In genomic region chr5:99973941-99974340, GRCm38 (mm10) we compare ENCODE assay signal across 9 mouse cellular contexts. TPM values are rescaled to one million over a fixed set of nuclear protein-coding genes. Genes with fewer than 3 reads are reported as not detected.
DNase-seq lines count a peak whose midpoint lies in the region; ATAC-seq and TF ChIP-seq lines count a peak whose summit lies in the region.
"Had no signal": no experiment of that assay in that cellular context is flagged by ENCODE, and none has a peak within 500 bp of the region (broad histone marks: within the 10 kb centered on the region; RNA-seq: fewer than 3 reads in every experiment).

No protein-coding gene starts in this region.

- H3K27me3 ChIP-seq in hindbrain, embryonic 16.5 days (replicated peaks; ENCODE audit: control insufficient read depth, insufficient read depth, low read length): no peaks in the 10 kb centered on the region
- H3K27me3 ChIP-seq in stomach, embryonic 16.5 days (ENCODE audit: control insufficient read depth, insufficient read depth, low read length): no peaks in the 10 kb centered on the region

- TF ChIP-seq CTCF in gastrocnemius, adult 2 months (IDR thresholded peaks at IDR 0.05): no peak

- 0 out of 2 replicates have a peak overlapping the region, but pooled peaks have one; percentile 31 for H3K27ac ChIP-seq in gastrocnemius, adult 2 months
- H3K27ac ChIP-seq in hindbrain, embryonic 16.5 days (ENCODE audit: low read depth, low read length): no peak overlapping the region
- H3K27ac ChIP-seq in stomach, embryonic 16.5 days (ENCODE audit: low read length): no peak overlapping the region

- no peak for ATAC-seq in hindbrain, embryonic 16.5 days
- ATAC-seq in stomach, embryonic 16.5 days (ENCODE audit: insufficient read depth, low FRiP score): no peak

- intact Hi-C loops in gastrocnemius, adult 2 months (cut with DNase I): no loop called here
- intact Hi-C loops in left cerebral cortex, postnatal 4 days (cut with DNase I): no loop called here

- H3K9ac ChIP-seq in hindbrain, embryonic 16.5 days (ENCODE audit: low read depth, low read length): no peak overlapping the region
- H3K9ac ChIP-seq in stomach, embryonic 16.5 days (ENCODE audit: low read length): no peak overlapping the region

- no peak for DNase-seq in gastrocnemius, adult 2 months
- no peak for DNase-seq in gastrocnemius, adult 8-10 months (ENCODE audit: low spot score in 2 of 2)
- peak; percentile 16 for DNase-seq in thymus, postnatal 14 days
- DNase-seq in thymus, postnatal 36 days: no peak
- no peak for DNase-seq in left cerebral cortex, postnatal 4 days
- DNase-seq in frontal cortex, postnatal 14 days (ENCODE audit: low spot score in 2 of 2): no peak

- no peaks in the 10 kb centered on the region for H3K9me3 ChIP-seq in hindbrain, embryonic 16.5 days (ENCODE audit: control insufficient read depth, low read length)
- H3K9me3 ChIP-seq in stomach, embryonic 16.5 days (replicated peaks; ENCODE audit: control insufficient read depth, low read length): no peaks in the 10 kb centered on the region

- H3K36me3 ChIP-seq in hindbrain, embryonic 16.5 days (ENCODE audit: control insufficient read depth, insufficient read depth, low read length): no peaks in the 10 kb centered on the region
- peaks cover 6% of the 10 kb centered on the region; the same call in 1 of the 2 replicates for H3K36me3 ChIP-seq in stomach, embryonic 16.5 days (ENCODE audit: control insufficient read depth, insufficient read depth, low read length)

- WGBS in hindbrain, embryonic 16.5 days: 13% methylated on average over 2 of the region's 2 CpGs
- WGBS in stomach, embryonic 16.5 days: 7% methylated on average over 2 of the region's 2 CpGs

- peaks cover 20% of the 10 kb centered on the region for H3K4me1 ChIP-seq in hindbrain, embryonic 16.5 days (ENCODE audit: control insufficient read depth, insufficient read depth, low read depth, low read length)
- peaks cover 27% of the 10 kb centered on the region for H3K4me1 ChIP-seq in stomach, embryonic 16.5 days (ENCODE audit: control insufficient read depth, insufficient read depth, low read length)

- peak overlapping the region; percentile 0; the same call in 1 of the 2 replicates for H3K4me3 ChIP-seq in gastrocnemius, adult 2 months
- H3K4me3 ChIP-seq in hindbrain, embryonic 16.5 days (ENCODE audit: low read length): no peak overlapping the region
- H3K4me3 ChIP-seq in stomach, embryonic 16.5 days (replicated peaks; ENCODE audit: low read length): no peak overlapping the region

- peak overlapping the region; percentile 8; the same call in 1 of the 2 replicates for H3K4me2 ChIP-seq in hindbrain, embryonic 16.5 days (ENCODE audit: low read length)
- H3K4me2 ChIP-seq in stomach, embryonic 16.5 days (ENCODE audit: low read depth, low read length): peak overlapping the region; percentile 31; the same call in 1 of the 2 replicates

RNA-seq across cellular contexts. Expression of gene Hnrnpd, which starts 4.8 kb away (rescaled TPM):
- 10 to 100 TPM; 68.5 to 84.1 TPM for total RNA-seq in gastrocnemius, adult 2 months (2021)
- 10 to 100 TPM; 47.4 to 79.5 (median 63.1) TPM for total RNA-seq in gastrocnemius, adult 8-10 months (2022)
- polyA plus RNA-seq in hindbrain, embryonic 16.5 days (2015; fragmentation: Nextera tagmentation; extraction: Ambion mirVana): 28.9 and 81.2 TPM in 2 replicates
- 34.4 and 39.1 TPM in 2 replicates for polyA plus RNA-seq in stomach, embryonic 16.5 days (2015; fragmentation: Nextera tagmentation; extraction: Ambion mirVana)
- 100 to 1,000 TPM; 366 to 370 TPM for total RNA-seq in left cerebral cortex, postnatal 4 days (2021)

RNA-seq across cellular contexts. Expression of gene 4930524J08Rik, which starts 4.9 kb away (rescaled TPM):
- under 1 TPM in 1 of 2 experiments, not detected in 1; 0.42 TPM for total RNA-seq in gastrocnemius, adult 2 months (2021)
- total RNA-seq in gastrocnemius, adult 8-10 months (2022): under 1 TPM in 1 of 4 experiments, not detected in 3; 0.46 TPM
- polyA plus RNA-seq in hindbrain, embryonic 16.5 days (2015; fragmentation: Nextera tagmentation; extraction: Ambion mirVana): 2.7 and 2.8 TPM in 2 replicates
- 0.69 and 1.4 TPM in 2 replicates for polyA plus RNA-seq in stomach, embryonic 16.5 days (2015; fragmentation: Nextera tagmentation; extraction: Ambion mirVana)
- 1 to 10 TPM; 3.0 to 4.3 TPM for total RNA-seq in left cerebral cortex, postnatal 4 days (2021)
- total RNA-seq: liver, adult 2 months had no signal

Comparison
In these comparisons a context has a peak if more than half of its experiments do, and no peak if none do; other contexts are left out.
1. RNA of gene Hnrnpd, which starts 4.8 kb away (total RNA-seq): 366 to 370 TPM in left cerebral cortex, postnatal 4 days; 68.5 to 84.1 TPM in gastrocnemius, adult 2 months and 47.4 to 79.5 TPM in gastrocnemius, adult 8-10 months; every median in the first group is over 4 times any median in the second.